Mouse (Mus musculus): ENCODE results near the gene Bet1.

DNA sequence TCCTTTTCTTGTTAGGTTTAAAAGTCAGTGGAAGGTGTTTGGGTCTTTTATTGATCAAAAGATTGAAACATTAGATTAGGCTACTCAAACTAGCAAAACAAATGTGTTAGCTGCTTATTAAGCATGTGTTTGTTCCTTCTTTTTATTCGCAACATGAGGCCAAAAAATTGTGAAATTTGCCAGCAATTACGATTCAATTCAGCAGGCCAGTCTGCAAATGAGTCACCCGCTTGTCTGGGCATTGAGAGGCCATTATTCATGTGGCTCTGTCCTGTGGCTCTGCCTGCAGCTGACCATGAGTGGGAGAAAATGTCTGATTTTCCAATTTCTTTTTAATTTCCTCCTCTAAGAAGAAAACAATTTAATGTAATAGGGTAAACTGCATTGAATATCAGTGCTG is 55.8 kb downstream of the Bet1 start:
- TF ChIP-seq POLR2A (IDR thresholded peaks at IDR 0.05; ENCODE audit: low read depth, low read length) (no peak), CTCF (IDR thresholded peaks at IDR 0.05; ENCODE audit: extremely low read depth, insufficient read depth, insufficient read length, insufficient replicate concordance) (no peak)
